Mouse (Mus musculus): Measurements from ENCODE around the gene Far2.

Far2 gene

GRCm38 (mm10) chr6:148222686-148223085 is 175.6 kb downstream of the Far2 start:
- DNase-seq: no peak

GRCm38 (mm10) chr6:148227542-148227941 is 180.5 kb downstream of the Far2 start:
- no peak for DNase-seq
